Mouse (Mus musculus): Measurements from ENCODE around the gene Duoxa1.

Gene Duoxa1

GRCm38 (mm10) chr2:122298596-122299490 is 14.7 kb downstream of the Duoxa1 start, which contains the start of gene Duoxa2:
TSS of gene Duoxa2 (plus strand) at chr2:122298900.
- in situ Hi-C loops (cut with MboI, MseI): no loop called here

GRCm38 (mm10) chr2:122298096-122298499 is 15.4 kb downstream of the Duoxa1 start, which contains the start of gene Duox2:
TSS of gene Duox2 (minus strand) at chr2:122298449.
- in situ Hi-C loops (cut with MboI, MseI): no loop called here

- in situ Hi-C loops (cut with MboI, MseI): no loop called here
Measured at GRCm38 (mm10) chr2:122297271-122298095, 16.0 kb downstream of the Duoxa1 start.

- in situ Hi-C loops (cut with MboI, MseI): no loop called here
Measured at GRCm38 (mm10) chr2:122294916-122295315, 18.6 kb downstream of the Duoxa1 start.

- in situ Hi-C loops (cut with MboI, MseI): no loop called here
Measured at GRCm38 (mm10) chr2:122286137-122286536, 27.4 kb downstream of the Duoxa1 start.

- in situ Hi-C loops (cut with MboI, MseI): no loop called here
Measured at GRCm38 (mm10) chr2:122284091-122284490, 29.4 kb downstream of the Duoxa1 start.

DNA sequence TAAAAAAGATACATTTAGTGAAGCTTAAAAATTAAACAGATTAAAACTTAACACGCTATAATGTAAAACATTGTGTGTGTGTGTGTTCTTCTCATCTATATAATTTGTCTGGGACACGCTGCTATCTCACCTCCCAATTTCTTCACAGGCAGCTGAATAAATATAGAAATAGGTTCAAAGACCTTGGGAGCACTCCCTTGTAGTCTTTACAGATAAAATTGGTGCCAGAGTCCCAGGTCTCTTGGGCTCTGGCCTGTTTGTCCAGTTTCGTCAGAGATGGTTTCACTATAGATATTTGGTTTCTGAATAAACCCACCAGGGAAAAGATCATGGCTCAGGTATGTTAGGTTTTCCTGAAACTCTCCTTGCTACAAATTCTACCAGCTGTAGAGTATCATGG is 34.8 kb downstream of the Duoxa1 start:
- in situ Hi-C loops (cut with MboI, MseI): no loop called here

DNA sequence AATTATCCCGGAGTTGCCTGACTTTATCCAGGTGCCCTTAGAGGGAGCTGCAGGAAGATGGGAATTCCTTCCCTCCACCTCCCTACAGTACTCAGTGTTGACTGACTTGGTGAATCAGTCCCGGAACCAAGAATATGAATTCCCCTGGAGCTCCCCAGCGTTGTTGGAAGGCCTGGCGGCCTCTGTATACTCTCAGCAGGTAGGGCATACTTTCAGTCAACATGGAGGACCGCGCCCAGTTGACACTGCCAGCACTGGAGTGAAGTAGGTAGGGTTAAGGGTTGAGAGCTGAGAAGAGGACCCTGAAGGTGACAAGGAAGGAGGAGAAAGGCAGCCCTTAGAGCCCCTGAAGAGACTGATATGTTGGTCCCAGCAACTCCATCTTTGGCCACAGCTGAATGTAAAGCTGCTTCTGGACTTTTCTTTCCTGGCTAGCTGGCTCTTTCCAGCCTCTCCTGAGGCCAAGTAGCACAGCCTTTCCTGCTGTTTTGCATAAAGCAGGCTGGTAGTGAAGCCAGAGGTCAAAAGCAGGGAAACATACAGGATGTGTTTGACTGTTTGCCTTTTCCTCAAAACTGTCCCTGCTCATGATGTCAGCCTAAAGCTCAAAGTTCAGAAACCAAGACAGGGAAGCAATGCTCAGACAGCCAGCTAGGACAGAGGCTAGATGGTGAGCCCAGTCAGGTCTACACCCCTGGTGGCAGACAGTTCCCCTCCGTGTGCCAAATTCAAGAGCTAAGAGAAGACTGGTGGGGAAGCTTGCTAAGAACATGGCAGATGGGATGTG is 46.9 kb downstream of the Duoxa1 start:
- in situ Hi-C loops (cut with MboI, MseI): loop anchor here (10.0 kb wide), 1 partner anchor 738 kb away; no protein-coding TSS in a partner anchor

- in situ Hi-C loops (cut with MboI, MseI): loop anchor here (10.0 kb wide), 1 partner anchor 740 kb away; no protein-coding TSS in a partner anchor
Measured at GRCm38 (mm10) chr2:122264690-122265089, 48.8 kb downstream of the Duoxa1 start.

DNA sequence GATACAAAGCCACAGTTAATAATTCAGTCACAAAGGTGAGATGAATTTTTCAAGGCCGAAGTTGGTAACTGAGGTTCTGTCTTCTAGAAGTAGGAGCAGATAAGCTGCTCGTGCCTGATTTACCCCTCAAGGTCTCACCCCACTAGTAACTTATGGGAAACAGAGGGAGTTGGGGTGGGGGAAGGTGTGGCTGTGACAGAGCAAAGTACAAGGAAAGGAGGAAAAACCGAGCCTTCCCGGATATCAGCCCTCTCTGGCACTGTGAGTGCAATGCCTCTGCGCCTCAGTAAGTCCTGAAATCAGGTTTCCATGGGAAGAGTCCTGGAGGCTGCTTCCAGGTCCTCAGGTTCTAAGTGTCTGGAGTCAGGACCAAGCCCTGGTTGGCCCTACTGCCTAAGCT is 52.8 kb downstream of the Duoxa1 start:
- in situ Hi-C loops (cut with MboI, MseI): loop anchor here (10.0 kb wide), 1 partner anchor 744 kb away; no protein-coding TSS in a partner anchor

DNA sequence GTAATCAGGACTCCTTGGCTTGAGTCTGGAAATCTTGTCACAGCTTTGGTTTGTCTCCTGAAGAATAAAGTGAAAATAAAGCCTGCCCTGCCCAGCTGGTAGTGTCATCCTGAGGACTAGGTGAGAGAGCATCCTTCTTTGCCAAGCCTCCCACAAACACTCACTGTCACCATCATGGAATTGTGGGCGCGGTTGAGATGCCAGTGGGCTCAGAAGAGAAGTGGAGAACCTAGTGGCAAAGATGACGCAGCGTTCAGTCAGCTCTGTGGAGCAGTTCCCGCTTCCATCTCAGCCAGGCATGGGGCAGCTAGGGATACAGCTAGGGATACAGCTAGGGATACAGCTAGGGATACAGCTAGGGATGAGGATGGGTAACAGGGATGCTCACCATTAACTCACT is 57.5 kb downstream of the Duoxa1 start:
- in situ Hi-C loops (cut with MboI, MseI): no loop called here

All from T-helper 2 cell (primary cell).